Mouse (Mus musculus): ENCODE data around the gene Mns1.

DNA sequence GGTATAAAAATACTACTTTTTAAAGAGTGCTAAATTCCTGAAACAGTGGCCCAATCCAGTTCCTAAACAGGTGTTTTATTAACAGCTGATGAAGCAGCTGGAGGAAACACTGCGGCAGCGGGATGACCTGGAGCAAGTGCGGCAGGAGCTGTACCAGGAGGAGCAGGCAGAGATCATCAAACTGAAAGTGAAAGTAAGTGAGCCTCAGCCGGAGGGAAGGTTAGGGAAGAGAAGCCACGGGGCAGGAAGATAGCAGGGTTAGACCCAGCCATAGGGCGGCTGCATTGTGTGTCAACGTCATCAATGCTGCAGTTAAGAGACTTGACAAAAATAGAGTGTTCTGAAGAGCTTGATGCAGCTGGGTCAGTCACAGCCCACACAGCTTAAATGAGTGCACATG is 11.6 kb downstream of the Mns1 start:
- TF ChIP-seq CTCF (IDR thresholded peaks at IDR 0.05; ENCODE audit: control insufficient read depth, insufficient read depth, insufficient replicate concordance, low read depth, low read length) (no peak), POLR2A (IDR thresholded peaks at IDR 0.05; ENCODE audit: control insufficient read depth, low read depth, low read length) (no peak)

Data from testis, adult 2 months (tissue).